Mouse (Mus musculus): ENCODE data around the gene Urgcp.

Urgcp gene

GRCm38 (mm10) chr11:5707530-5708353 lies 54.4 kb downstream of the Urgcp start:
- DNase-seq (ENCODE audit: low read depth) = peak; percentile 95

- DNase-seq (ENCODE audit: low read depth) = no peak
These were observed 55.2 kb downstream of the Urgcp start for GRCm38 (mm10) chr11:5706874-5707529.

- DNase-seq (ENCODE audit: low read depth) = no peak
These were observed 56.2 kb downstream of the Urgcp start for GRCm38 (mm10) chr11:5705972-5706371.

GRCm38 (mm10) chr11:5703341-5703740 lies 58.8 kb downstream of the Urgcp start:
- DNase-seq (ENCODE audit: low read depth) = no peak

- DNase-seq (ENCODE audit: low read depth) = no peak
These were observed 59.2 kb downstream of the Urgcp start for GRCm38 (mm10) chr11:5702957-5703332.

GRCm38 (mm10) chr11:5702271-5702956 lies 59.8 kb downstream of the Urgcp start:
- DNase-seq (ENCODE audit: low read depth) = no peak

- DNase-seq (ENCODE audit: low read depth) = no peak
These were observed 60.4 kb downstream of the Urgcp start for GRCm38 (mm10) chr11:5701821-5702220.

- DNase-seq (ENCODE audit: low read depth) = no peak
These were observed 60.9 kb downstream of the Urgcp start for GRCm38 (mm10) chr11:5701300-5701699.

- DNase-seq (ENCODE audit: low read depth) = no peak
These were observed 61.4 kb downstream of the Urgcp start for GRCm38 (mm10) chr11:5700808-5701207.

- DNase-seq (ENCODE audit: low read depth) = peak; percentile 44
These were observed 70.4 kb downstream of the Urgcp start for GRCm38 (mm10) chr11:5691775-5692174.

GRCm38 (mm10) chr11:5684283-5684682 lies 77.9 kb downstream of the Urgcp start:
- no peak for DNase-seq (ENCODE audit: low read depth)

- DNase-seq (ENCODE audit: low read depth) = no peak
These were observed 79.6 kb downstream of the Urgcp start for GRCm38 (mm10) chr11:5682541-5682940.

Measured in induced T-regulatory cell, adult 2 months (primary cell).